Mouse (Mus musculus) frontal cortex, postnatal 25 days (tissue): ENCODE data around the gene Rcc2.

ENCODE experiments used
- DNase-seq, 2 experiments: peaks; one replicate each; pipeline ENCODE4 v3.0.0; 2022; ENCODE audit warnings: low spot score in 2 of 2

Rcc2 gene

GRCm38 (mm10) chr4:140684881-140685303, 15.4 kb upstream of the Rcc2 start:
- no peak for DNase-seq

- DNase-seq, result no peak
These were observed 12.1 kb upstream of the Rcc2 start for GRCm38 (mm10) chr4:140688044-140688825.

- DNase-seq, result no peak
These were observed 11.4 kb upstream of the Rcc2 start for GRCm38 (mm10) chr4:140688826-140689425.

- DNase-seq, result no peak
These were observed 10.3 kb upstream of the Rcc2 start for GRCm38 (mm10) chr4:140689873-140690655.

GRCm38 (mm10) chr4:140691481-140691880, 8.9 kb upstream of the Rcc2 start:
- no peak for DNase-seq

GRCm38 (mm10) chr4:140693513-140693912, 6.8 kb upstream of the Rcc2 start:
- DNase-seq, result no peak

- no peak for DNase-seq
These were observed 5.7 kb upstream of the Rcc2 start for GRCm38 (mm10) chr4:140694551-140695060.

- no peak for DNase-seq
These were observed 5.2 kb upstream of the Rcc2 start for GRCm38 (mm10) chr4:140695146-140695545.

- DNase-seq, result no peak
These were observed 4.4 kb upstream of the Rcc2 start for GRCm38 (mm10) chr4:140695675-140696585.

GRCm38 (mm10) chr4:140699441-140700127, 757 bp upstream of the Rcc2 start:
- DNase-seq, result peak; percentile 30 to 41

GRCm38 (mm10) chr4:140701049-140701715, 841 bp downstream of the Rcc2 start:
- DNase-seq, result peak; percentile 55 to 71

- no peak for DNase-seq
These were observed 1.6 kb downstream of the Rcc2 start for GRCm38 (mm10) chr4:140701716-140702561.

GRCm38 (mm10) chr4:140702611-140703327, 2.4 kb downstream of the Rcc2 start:
- peak; percentile 37 to 54 for DNase-seq

GRCm38 (mm10) chr4:140703636-140704035, 3.3 kb downstream of the Rcc2 start:
- no peak for DNase-seq

- no peak for DNase-seq
These were observed 3.8 kb downstream of the Rcc2 start for GRCm38 (mm10) chr4:140704166-140704565.

- no peak for DNase-seq
These were observed 7.3 kb downstream of the Rcc2 start for GRCm38 (mm10) chr4:140707615-140708014.

GRCm38 (mm10) chr4:140708297-140708927, 8.1 kb downstream of the Rcc2 start:
- no peak for DNase-seq

- no peak for DNase-seq
These were observed 8.8 kb downstream of the Rcc2 start for GRCm38 (mm10) chr4:140709111-140709510.
